Mouse (Mus musculus) right cerebral cortex, postnatal 4 days (tissue): ENCODE measurements at regions not wholly inside any gene's neighbourhood (a gene's known extent, or its start where the extent isn't known, plus 50 kb on each side); places are given as distances from the start of the nearest gene placed in this dataset.
A peak's percentile ranks its signal among the peaks of the same experiment; 100 is the strongest.

Experiments
- DNase-seq: peaks from one replicate; pipeline ENCODE4 v3.0.0-alpha.2; 2022

DNA sequence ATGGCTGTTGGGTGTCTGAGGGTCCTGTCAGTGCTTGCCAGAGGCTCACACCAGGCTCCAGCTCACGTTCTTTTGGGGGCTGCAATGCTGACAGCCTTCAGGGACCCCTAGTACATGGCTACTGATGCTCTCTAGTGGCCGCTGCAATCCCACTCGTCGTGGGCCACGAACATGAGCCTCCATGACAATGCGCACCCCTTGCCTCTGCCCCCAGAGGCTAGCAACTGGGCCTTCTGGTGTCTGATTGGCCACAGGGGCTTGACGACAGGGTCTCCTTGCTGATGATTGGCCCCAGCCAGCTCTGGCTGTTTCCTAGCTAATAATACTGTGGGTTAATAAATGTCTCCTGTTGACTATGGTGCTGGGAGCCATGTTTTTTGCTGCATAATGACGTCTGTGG, 61.1 kb downstream of the Rtl1 start:
- no peak for DNase-seq

DNA sequence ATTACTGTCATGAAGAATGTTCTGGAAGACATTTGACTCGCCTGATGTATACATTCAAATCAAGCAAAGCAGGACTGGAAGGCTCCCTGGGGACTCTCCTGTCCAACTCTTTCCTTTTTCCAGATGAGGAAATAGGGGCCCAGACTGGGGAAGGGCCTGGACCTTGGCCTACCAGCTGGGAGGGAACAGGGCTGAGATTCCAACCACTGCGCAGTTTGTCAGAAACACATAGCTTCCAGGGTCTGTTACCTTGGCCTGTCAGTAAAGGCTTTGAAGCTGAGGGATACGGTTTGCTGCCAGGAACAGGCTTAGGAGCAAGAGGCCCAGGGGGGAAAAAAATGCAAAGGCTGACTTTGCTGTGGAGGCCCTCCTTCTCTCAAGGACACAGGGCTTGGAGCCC, 61.5 kb downstream of the Rtl1 start:
- no peak for DNase-seq

DNA sequence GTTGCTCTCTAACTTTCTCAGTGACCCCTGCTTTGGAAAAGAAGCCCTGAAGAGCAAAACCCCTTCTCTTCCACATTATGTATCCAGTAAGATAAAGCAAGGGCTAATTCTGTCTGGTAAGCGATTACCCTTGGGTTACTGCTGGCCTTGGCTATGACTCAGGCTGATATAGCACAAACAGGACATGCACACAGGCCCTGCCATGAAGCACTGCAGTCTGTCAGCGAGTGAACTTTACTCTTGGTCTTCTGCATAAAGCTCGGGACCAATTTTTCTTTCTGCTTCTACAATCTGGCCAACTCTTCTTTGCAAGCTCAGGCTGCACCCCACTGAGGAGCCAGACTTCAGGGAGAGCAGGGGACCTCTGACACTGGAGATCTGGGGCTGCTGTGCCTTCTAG, 63.6 kb downstream of the Rtl1 start:
- DNase-seq: no peak

DNA sequence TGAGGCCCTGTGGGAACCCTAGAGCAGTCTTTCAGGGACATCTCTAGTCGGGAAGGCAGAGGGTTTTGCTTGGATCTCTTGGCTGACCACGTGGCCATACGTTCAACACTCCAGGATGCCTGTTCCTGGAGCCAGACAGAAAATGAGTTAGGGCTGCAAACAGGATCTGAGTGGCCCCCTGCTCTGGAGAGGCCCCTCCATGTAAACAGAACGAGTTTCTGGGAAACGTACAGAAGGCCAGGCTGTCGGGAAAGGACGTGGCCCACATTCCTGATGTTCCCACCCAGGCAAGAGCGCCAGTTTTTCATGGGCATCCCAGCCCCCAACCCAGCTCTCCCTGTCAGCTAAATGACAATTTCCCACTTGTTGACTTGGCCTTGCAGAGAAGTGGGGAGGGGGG, 67.7 kb downstream of the Rtl1 start:
- DNase-seq: no peak

DNA sequence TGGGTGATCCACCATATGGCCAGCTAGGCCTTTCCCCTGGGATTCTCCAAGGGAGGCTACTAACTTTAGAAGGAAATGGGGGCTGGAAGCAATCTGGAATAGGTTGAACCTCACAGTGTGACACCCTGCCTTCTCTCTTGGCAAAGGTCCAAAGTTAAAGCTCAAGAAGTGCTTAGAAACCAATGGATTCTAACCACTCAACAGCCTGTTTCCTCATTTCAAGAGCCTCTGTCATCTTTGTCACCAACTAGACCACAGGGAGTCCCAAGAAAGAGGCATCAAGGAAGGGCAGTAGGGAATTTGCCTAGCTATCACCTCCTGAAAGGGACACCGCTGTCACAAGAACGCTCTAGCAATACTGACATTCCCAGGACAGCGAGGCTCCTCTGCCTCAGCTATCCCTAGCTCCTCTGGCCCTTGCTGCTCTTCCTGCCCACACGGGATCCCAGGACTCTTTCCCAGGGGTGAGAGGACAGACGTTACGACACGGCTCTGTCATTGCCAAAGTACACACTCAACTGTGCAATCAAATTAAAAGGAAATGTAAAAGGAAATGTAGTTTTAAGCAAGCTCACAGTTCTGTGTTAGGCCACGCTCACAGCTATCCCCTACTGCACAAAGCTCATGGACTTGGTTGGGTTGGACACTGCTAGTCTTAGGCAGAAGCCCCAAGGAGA, 68.6 kb downstream of the Rtl1 start:
- no peak for DNase-seq

DNA sequence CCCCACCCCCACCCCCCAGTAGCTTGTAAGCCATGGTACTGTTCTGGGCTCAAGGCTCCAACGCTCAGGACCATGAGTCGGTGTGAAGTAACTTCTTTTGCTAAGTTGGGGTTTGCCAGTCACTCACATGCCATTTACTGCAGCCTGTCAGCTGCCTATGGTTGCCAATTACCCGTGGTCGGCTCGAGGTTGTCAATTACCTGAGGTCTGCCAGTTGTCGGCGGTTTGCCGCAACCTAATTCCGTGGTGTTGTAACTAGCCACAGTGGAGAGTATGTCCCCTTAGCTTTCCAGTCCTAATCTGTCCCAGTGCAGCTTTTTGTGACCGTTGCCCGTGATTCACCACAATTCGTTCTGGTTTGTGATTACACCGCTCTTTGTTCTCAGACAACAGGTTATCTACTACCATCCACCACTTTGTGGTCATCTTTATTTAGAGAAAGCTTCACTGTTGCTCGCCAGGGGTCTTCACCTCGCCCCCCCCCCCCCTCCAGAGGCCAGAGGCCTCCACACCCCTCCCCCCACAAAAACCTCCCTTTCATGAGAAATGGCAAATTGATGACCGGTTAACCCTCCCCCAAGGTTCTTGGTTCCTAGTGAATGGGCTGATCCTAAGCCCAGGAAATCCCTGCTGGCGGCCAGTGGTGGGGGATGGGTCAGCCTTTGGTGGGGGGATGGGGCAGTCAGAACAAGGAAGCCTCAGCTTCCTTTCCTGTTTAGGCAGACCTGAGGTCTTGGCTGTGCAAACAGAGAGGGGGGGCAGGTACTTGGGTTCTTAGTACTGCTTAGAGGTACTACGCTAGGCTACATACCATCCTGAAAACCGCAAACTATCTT, 69.7 kb downstream of the Rtl1 start:
- DNase-seq: no peak

DNA sequence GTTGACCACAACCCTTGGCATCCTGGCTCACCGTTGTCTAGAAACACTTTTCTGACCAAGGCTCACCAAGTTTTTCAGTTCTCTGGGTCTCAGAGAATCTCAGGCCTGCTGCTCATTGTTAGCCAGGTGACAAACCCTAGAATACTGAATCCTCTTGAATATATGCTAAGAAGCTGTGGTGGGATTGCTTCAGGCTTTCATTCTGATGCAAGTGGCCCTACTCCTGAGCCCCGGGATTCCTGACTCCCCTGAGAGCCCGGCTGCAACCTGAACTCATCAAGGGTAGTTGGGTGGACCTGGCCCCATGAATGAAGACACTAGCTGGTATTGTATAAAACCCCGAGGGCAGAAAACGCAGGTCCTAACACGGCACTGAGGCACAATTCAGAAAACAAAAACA, 70.6 kb downstream of the Rtl1 start:
- no peak for DNase-seq

DNA sequence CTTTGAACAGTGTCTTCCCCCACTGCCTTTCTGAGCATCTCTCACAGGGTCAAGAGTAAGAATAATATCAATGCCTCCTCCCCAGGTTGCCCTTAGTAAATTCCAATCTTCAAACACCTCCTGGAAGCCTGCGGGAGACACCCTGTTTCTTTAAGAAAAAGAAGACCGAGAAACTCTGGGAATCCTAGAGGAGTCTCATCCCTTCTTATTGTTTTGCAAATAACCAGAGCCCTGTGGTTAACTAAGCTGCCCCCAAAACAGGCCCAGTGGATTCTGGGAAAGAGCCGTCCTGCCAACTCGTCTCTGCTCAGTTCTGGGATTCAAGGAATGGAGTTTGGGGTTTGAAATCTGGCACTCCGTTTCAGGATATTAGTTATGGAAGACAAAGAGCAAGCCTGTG, 71.2 kb downstream of the Rtl1 start:
- DNase-seq: no peak

DNA sequence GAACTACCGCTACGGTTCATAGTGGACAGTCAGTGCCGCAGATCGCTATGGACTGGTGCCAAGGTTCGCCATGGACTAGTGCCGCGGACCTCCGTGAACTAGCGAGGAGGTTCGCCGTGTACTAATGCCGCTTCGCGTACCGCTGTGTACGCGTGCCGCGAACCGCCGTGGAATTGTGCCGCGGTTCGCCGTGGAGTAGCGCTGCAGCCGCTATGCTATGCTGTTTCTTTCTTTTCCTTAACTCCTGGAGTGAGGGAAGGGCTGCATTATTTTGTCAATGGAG, 71.9 kb downstream of the Rtl1 start:
- peak; percentile 37 for DNase-seq

DNA sequence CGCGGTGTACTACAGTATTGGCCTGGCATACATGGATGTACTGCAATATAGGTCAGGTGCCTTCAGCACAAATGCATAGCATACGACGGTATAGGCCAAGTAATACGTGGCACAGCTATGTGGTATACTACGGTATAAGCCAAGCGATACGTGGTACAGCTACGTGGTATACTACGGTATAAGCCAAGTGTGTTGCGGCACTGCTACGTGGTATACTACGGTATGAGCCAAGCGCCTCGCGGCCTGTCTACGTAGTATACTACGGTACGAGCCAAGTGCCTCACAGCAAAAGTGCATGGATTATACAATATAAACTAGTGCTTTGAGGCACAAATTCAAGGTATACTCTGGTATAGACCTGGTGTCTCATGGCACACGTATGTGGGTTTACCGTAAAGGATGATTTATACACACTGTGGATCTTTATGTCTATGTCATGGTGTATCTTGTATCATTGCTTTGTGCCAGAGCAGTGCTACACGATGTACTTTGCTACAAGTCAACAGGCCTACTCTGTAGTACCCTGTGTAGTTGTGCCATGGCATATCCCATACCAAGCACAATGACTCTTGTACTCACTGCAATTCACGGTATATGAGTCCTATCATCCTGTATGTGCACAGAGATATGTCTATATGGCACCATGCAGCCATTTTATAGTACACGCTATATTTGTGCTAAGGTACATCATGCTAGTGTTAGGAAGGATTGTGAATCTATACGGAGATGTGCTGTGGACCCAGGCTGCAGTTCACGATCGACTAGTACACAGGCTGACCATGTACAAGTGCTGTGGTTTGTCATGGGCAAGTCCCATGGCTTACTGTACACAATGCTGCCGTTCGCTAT, 72.5 kb downstream of the Rtl1 start:
- DNase-seq: no peak

DNA sequence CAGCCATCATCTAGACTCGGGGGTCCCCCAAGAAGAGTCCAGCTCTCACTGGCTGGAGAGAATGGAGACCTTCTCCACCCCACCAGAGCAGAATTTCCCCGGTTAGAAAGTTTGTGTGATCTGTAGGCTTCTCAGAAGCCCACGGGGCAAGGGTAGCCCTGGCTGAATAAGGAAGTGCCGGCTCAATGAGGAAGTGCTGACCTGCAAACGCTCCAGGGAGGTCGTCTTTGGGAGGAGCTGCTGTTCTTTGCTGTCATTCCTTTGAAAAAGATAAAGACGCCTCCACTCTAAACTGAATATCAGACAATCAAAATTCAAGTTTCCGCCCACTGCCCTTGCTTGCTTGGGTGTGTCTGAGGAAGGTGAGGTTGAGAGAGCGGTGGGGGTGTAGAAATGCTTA, 73.0 kb downstream of the Dlk1 start:
- no peak for DNase-seq

DNA sequence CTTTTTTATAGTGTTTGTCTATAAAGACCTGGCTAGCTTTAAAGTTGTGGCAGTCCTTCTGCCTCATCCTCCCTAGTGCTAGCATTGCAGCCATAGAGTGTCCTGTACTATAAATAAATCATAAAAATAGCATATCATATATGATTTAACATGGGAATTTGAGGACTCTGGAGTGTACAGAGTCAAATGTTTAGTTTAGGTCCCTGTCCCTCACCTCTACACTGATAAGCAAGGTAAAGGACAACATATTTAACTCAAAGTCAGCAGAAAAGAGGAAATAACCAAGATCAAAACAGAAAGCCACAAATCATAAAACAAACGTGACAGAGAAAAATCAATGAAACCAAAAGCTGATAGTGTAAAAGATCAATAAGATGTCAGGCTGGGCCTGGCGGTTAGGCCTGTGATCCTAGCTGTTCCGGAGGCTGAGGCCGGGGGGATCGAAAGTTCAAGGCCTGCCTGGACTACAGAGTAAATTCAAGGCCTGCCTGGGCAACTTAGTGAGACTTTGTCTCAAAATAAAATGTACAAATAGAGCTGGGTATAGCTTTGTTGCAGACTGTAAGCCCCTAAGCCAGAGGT, 68.7 kb downstream of the Dlk1 start:
- DNase-seq: no peak

DNA sequence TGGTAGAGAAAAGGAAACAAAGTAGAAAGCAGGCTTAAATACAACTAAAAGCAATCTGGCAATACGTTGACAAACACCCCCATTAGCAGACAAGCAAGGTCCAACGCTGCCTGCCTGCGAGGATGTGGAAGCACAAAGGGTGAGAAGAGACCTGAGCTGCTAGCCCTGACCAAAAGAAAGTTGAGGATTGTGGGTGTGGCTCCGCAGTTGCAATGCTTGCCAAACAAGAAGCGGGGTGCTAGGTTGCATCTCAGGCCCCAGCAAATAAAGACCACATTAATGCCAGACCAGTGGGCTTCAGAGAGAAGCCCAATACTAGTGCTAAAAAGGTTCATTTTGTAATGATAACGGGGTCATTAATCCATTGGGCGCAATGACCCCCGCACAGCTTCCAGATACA, 67.8 kb downstream of the Dlk1 start:
- DNase-seq: no peak

DNA sequence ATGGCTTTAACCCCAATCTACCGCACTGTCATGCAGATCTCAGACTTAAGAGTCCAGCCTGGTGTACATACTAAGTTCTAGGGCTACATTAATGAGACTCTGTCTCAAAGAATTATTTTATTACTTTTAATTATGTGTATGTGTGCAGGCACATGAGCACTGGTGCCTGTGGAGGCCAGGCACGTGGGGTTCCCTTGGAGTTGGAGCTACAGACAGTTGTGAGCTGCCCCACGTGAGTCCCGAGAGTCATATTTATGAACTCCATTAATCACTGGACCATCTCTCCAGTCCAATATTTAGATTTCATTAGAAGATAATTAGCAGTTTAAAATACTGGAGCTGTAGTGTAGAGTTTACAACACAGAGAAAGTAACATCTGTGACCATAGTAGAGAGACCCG, 67.2 kb downstream of the Dlk1 start:
- no peak for DNase-seq

DNA sequence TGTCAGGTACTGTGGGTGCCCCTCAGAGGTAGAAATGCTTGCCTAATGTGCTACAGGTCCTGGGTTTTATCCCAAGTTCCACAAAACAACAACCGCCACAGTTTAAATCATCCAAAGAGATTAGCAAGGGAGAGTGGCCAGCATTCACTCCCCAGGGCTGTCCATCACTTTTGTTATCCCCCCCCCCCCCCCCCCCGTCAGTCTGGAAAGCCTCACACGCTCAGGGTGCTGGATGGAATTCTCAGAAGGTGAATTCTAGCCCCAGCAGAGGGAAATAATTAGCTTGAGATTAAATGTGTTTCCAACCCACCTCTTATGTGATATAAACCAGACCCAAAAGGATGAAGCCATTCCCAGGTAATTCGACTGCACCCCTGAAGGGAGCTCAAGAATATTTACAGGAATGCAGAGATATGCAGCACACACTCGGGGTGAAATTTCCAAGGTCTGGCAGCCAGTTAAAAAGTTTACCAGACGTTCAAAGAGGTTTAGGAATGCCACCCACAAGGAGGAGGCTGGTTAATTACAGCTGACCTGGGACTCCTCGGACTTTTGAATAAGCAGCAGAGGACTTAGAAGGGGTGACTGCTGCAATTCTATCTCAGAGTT, 65.9 kb downstream of the Dlk1 start:
- no peak for DNase-seq

DNA sequence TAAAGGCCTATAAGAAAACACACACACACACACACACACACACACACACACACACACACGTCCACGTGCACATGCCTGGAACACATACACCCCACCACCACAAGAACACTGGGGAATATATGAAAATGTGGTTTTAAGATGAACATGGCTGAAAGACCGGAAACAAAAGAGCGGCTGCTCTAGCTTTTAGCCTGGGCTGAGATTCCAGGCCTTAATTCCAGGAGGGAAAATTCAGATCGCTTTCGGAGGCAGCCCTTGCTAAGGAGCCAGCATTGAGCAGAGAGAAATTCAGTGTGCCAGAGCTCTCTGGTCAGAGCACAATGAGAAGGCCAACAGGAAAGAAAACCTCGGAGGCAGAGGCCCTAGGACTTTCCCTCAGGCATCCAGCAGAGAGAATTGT, 65.1 kb downstream of the Dlk1 start:
- DNase-seq: no peak

DNA sequence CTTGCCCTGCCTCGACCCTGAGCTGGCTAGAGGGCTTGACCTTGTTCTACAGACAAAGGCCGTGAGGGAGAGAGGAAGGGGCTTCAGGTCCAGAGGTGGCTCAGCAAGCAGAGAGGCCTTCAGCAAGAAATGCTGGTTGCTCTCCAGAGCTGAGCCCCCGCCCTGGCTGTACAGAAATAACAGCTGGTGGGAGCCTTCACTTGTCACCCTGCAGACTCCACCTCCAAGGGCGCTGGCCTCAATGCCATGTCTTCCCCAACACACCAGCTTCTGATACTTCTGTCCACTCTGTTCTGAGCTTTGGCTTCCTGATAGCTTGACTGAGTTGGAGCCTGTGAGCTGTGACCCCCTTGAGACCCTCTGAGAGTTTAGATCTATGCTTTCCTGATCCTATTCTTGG, 64.3 kb downstream of the Dlk1 start:
- no peak for DNase-seq

DNA sequence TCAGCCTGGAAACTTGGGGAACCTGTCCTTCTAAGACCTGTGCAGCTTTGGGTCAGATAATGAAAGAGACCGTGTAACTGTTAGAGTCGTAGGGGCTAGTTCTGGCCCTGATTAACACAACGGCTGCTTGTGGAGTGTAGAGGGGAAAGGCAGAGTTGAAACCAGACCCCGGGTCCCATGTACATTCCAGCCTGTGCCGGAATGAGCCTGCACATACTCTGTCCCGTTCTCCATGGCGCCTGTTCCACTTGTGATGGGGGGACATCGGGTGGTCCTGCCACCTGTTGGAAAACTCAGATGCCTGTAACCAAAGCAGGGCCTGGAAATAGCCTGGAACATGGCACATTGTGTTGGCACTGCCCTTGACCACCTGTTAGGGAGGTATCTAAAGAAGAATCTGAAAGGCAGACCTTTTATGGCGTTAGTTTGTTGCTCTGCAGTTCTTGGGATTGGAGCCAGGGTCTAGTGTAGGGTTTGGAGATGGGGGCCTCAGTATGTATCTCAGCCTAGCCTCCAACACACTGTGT, 61.7 kb downstream of the Dlk1 start:
- DNase-seq: no peak
